Mouse (Mus musculus): ENCODE data around the gene Hivep3.

Gene Hivep3

DNA sequence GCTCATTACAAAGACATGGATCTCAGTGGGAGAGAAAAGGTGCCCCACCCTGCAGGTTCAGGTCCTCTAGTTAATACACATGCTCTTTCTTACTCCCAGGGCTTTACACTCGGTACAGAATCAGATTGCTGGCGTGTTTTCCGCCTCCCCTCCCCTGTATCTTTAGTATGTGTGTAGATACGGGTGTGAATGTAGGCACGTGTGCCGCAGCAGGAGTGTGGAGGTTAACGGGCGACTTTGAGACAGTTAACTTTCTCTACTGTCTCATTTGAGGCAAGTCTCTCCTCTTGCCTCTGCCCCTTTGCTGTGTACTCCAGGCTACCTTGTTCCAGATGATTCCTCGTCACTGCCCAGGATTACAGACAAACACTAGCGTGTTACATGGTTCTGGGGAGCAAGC lies 241.7 kb downstream of the Hivep3 start:
- DNase-seq (ENCODE audit: low read depth, low spot score): no peak

DNA sequence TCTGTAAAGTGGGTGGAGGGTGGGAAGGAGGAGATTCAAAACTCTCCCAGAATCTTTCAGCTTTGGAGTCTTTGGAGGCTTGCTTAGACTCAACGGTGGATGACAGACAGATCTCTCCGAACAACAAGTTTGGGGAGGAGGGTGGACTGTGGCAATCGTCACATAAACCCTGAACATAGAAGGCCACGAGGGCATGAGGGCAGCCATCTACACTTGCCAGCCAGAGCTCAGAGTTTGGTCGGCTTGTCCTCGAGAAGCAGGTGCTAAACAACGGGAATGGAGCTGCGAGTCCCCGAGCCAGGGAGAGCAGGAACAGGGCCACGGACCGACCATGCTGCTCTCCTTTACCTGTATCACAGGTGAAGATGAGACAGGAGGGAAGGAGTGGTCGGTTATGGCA lies 242.2 kb downstream of the Hivep3 start:
- no peak for DNase-seq (ENCODE audit: low read depth, low spot score)

DNA sequence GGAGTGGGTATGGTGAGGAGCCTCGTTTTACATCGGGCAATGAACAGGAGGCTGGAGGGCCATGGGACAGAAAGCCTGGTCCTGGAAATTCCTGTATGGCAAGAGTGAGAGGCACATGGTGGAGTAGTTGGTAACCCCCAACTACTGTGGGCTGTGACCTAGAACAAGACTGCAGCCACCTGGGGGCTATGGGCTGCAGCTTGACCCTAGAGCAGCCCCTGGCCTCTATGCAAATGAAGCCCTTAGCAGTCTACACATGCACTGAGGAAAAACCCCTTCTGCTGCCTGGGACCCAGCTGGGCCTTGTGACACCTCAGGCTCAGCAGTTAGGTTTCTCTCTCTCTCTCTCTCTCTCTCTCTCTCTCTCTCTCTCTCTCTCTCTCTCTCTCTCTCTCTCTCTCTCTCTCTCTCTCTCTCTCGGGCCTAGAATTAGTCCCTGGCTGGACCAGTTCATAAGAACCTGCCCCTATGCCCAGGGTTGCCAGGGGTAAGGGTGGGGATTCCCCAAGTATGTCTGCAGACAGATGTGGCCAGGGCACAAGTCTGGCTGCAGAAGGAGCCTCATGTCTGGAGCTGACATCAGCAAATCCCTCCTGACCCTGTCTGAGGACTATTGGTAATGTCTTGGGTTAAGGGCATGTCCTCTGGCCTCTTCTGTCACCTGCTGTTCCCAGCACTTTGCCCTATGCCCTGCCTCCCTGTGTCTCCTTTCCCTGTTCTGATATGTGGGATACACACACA lies 243.0 kb downstream of the Hivep3 start:
- DNase-seq (ENCODE audit: low read depth, low spot score): no peak

DNA sequence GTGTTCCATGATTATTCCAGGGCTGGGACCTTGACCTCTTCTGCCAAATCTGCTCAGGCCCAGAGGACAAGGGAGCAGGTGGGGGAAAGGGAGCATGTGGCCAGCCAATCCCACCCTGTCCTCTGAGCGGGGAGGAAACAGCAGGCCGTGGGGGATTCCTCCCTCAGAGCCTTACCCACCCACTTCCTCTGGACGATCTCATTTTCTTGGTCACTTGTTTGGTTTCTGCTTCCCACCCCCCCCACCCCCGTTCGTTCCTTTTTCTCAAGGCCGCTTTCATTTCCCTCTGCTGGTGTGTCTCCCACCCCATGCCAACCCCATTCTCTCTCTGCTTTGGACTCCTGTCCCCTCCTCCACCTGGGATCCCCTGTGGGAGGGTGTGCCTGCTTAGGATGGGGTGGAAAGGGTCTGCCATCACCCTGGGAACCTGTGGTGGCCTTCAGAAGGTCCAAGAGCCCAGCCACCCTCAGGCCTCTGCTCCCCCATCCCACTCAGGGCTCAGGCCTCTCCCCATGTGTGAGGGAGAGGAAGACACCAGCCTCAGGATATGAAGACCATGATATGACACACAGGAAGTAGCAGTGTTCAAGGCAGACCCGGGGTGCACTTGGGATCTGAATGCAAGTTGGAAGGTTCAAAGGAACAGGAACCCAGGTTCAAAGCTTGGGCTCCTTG lies 244.4 kb downstream of the Hivep3 start:
- no peak for DNase-seq (ENCODE audit: low read depth, low spot score)

DNA sequence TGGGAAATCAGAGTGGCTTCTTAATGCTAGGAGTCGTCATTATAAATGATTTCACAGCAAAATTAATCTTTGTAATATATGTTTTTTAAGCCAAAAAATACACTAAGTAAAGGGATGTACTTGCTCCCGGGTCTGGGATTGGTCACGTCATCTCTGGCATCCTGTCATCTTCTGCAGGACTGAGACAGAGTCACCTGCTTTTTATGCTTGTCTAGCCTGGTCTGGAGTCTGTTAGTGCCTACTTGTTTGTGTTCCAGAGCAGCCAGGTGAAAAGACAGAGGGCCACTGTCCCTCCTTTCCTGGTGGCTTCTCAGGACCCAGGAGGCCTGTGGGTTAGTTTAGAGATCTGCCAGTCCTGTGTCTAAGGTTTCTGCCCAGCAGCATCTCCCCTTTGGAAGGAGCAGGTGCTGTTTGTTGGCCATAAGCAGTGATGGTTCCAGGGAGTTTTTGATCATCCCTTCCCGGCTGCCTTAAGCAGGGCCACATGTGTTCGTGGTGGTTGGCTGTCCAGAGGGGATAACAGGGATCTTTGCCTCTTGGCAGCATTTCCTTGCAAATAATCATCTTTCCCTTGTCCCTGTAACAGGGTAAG lies 245.8 kb downstream of the Hivep3 start:
- DNase-seq (ENCODE audit: low read depth, low spot score): no peak

DNA sequence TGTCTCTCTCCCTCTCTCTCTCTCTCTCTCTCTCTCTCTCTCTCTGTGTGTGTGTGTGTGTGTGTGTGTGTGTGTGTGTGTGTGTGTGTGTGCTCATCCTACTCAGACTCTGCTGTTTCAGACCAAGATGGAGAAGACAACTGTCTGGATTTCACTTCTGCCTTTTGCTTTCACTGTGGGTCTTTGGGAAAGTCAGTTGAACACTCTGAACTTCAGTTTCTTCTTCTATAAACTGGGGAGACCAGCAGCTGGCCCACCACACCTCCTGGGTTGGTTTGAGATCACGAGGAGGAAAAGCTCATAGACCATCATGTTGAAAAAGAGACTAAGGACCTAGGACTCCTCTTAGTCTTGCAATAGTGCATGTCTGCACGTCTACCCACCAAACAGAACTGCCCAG lies 246.3 kb downstream of the Hivep3 start:
- DNase-seq (ENCODE audit: low read depth, low spot score): no peak

DNA sequence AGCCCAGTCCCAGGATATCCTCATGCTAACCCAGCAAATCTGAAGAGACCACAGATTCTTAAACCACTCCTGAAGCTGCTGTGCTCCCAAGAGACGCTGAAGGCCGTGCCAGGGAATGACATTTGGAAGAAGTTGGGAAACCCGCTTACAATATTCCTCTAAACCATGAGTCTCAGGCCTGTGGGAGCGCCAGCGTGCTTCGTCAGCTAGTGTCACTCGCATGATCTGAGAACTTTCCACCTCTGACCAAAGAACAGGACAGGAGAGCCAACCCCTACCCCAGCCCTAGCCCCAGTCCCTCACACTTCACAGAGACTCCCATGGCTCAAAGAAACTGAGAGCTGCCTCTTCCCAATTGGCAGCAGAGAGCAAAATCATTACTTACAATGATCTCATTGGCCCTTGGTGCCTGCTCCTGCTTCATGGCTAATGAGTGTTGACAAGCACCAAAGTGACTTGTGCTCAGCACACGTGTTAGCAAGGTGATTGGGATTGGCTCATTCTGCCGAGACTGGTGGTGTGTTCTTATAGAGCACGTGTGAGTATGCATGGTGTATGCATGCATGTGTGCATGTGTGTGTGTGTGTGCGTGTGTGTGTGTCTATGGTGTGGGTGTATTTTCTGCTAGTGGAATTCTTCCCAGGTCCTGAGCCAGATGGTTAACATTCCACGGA lies 247.6 kb downstream of the Hivep3 start:
- DNase-seq (ENCODE audit: low read depth, low spot score): no peak

DNA sequence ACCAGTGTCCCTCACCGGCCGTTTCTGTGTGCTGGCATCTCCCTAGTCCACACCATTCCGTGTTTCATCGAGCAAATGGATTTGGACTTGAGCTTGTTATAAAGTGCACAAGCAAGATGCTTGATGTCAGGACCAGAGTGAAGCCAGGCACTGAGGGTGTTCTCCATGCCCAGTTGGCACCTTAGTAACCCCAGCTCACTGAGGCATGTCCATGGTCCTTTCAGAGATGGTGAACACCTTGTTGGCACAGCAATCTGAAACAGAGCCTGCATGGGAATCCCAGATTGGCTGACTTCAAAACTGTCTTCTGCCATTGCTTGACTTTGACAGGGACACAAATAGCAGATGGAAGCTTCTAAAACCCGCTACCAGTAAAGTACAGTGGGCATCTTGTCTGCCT lies 252.5 kb downstream of the Hivep3 start:
- no peak for DNase-seq (ENCODE audit: low read depth, low spot score)

DNA sequence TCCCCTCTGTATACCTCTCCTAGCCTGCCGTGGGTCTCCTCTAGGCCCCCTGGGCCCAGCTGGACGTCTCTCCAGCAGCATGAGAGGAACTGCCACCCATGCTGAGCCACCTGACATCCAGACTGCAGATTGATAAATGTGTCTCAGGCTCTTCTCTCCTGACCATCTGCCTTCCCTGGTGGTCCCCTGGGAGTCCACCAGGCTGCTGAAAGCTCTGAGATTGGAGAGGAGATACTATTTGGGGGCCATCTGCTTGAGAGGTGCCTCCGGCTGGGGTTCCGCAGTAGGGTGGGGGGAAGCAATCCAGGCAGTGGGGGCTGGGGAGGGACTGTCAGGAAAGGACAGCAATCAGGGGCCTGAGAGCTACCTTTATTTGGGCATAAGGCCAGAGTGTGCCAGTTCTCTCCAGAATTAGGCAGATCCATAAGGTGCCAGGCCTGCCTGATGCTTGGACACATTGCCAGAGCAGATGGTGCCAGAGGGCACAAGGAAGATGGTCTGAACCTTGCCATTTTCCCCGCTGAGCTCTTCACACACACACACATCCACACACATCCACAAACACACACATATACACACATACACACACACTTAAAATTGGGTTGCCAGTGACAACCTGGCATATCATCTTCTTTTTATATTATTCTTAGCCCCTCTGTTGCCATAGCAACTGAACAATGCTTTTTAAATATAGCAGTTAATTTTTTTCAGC lies 253.2 kb downstream of the Hivep3 start:
- DNase-seq (ENCODE audit: low read depth, low spot score): no peak

DNA sequence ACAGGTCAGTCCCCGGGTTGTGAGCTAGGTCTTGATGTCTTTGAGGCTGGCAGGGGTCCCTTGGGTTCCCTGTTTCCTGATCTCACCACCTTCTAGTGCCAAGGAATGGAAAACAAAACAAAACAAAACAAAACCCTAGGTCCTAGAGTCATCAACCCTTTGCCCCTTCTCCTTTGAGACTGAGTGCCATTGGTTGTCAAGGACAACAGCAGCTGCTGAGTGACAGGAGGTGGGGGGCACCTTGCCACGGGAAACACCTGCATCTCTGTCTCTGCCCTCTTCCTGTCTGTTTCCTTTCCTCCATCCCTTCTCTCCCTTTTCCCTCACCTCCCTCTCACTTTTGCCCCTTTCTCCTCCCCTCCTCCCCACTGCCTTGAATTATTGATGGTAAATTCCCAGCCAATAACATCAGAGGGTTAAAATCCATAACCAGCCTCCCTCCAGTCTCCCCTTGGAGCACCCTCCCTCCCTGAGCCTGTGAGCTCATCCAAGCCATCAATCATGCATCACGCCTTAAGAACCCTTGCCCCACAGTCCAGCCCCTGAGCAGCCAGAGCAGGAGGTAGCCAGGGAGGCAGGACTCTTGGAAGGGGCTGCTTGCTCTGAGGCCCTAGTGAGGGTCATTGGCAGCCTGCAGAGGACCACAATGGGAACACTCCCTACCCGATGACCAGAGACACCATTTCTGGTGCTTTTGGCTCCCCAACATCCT lies 253.9 kb downstream of the Hivep3 start:
- DNase-seq (ENCODE audit: low read depth, low spot score): no peak

DNA sequence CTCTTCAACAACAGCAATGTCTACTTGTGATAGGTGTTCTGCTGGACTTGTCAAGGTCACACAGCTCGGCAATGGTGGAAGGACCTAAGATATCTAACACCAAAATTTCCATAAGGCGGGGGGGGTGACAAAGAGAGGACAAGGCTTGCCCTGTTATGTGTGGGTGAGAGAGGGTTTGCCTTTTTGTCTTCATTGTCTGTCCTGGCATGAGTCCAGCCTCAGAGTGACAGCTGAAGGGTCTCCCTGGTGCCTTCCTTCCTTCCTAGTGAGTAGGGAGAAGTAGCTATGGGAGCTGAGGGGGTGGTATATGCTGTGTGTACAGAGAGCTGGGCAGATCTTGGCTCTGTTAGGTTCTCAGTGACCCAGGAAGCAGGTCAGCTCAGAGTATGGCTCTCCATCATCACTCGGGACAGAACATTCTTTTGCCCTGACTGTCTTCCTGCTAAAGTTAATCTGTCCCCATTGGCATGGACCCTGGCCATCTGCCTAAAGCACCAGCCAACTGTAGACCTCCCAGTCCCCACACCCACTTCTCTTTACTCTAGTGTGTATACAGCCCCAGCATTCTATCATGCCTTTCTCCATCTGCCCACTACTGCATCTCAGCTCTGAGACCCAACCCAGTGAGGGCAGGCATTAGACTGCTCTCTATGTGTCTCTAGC lies 255.6 kb downstream of the Hivep3 start:
- no peak for DNase-seq (ENCODE audit: low read depth, low spot score)

DNA sequence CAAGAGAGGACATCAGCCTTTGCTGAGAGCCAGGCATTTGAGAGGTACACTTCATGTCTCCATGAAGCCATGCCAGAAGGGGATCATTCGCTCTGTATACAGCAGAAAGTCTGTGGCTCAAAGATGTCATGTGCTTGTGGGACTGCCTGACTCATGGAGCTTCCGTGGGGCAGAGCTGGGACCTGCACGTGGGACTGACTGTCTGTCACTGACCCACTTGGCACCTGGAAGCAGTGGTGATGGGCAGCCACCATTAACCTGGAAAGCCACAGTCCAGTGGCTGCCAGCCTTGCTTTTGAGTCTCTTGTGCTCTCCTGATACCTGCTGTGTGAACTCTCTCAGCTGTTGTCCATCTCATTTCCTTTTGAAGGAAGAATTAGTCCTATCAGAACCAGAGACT lies 256.8 kb downstream of the Hivep3 start:
- DNase-seq (ENCODE audit: low read depth, low spot score): no peak

DNA sequence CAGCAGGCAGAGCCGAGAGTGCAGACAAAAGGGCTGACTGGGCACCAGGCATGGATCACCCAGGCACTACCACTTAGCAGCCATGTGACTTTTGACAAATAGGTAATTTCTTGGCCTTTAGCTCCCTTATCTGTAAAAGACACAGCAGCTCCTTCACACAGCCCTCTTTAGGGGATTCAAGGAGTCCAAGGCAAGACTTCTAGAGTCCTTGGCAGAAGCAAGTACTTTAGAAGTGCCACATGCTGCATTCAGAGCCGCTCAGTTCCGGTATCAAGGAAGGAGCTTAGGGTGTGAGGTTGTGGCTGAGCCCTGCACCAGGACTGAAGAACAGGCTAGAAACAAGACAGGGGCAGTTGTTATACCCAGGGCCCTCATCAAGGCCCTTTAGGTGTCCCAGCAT lies 257.3 kb downstream of the Hivep3 start:
- DNase-seq (ENCODE audit: low read depth, low spot score): no peak

DNA sequence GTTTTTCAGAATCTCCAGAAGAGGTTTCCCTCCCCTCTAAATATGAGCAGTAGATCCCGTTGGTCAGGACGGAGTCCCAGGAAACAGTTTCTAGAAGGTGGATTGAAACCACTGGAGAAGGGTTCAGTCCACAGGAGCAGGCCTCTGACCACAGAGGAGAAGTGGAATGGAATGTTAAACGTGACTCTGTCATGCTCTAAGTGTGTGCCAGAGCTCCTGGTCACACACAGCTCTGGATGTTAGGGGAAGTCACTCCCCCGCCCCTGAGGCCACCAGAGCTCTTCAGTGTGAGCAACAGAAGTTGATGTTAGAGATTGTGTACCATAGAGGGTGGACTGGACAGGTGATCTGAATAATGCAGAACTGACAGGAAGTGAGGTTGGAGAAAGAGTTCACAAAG lies 258.2 kb downstream of the Hivep3 start:
- DNase-seq (ENCODE audit: low read depth, low spot score): no peak

DNA sequence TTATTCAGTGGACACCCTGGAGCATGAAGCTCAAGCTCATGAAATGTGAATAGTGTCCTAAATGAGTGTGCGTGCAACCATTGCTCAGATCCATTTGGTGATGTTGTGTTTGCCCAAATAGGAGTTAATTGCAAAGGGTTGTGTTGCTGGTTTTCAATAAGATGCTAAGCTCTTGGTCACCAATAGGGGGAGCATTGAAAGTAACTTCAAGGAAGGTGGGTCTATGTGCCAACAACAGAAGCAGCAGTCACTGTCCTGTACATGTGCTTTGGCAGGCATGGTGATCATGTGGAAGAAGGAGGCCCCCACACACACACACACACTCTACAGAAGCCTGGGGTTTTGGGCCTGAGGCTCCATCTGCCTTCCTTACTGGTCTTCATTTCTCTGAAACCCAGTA lies 262.8 kb downstream of the Hivep3 start:
- DNase-seq (ENCODE audit: low read depth, low spot score): no peak

DNA sequence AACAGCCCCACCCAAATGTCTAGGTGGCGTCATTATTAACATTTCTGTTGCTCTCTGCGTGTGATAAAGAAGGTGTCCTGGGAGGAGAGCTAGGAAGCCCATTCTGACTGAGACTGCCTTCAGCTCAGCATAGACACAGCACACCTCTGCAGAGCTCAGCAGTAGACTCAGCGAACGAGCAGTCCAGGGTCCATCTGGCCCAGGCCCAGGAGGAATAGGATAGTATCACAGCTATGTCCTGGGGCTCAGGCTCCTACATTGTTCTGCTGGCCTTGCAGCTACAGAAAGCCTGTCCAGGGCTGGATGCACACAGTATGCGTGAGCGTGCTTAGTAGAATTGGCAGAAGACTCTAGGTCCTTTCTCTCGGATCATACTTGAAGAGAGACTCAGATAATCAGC lies 263.8 kb downstream of the Hivep3 start:
- no peak for DNase-seq (ENCODE audit: low read depth, low spot score)

DNA sequence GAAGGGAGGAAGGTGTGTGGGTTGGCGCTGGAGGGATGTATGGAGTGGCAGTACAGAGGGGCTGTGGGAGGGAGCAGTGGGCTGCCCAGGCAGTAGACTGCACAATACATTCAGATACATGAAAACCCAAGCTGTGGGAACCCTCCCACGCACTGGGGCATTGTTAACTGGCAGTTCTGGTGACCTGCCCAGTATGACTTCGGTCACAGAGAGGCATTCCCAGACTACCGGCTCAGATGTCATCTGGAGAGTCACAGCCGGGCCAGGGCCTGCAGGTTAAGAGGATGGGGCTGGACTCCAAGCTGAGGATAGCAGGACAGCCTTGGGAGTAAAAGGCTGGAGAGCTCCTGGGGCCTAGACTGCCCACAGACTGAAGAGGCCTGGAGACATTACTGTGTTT lies 265.3 kb downstream of the Hivep3 start:
- no peak for DNase-seq (ENCODE audit: low read depth, low spot score)

DNA sequence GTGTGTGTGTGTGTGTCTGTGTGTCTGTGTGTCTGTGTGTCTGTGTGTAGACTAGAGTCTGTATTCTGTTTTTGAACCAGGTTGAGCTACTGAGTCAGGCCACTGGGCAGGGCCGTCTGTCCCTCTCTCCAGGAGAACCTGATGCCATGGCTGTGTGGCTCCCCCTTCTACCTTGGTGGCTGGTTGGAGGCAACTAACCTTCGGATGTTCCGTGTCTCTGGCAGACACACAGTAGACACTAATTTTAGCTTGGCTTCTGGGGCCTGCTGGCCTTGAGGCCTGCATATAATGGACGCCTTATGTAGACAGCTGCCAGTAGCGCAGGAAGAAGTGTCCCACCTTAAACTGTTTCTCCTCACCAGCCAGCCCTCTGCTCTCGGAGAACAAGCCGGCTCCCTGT lies 267.3 kb downstream of the Hivep3 start:
- no peak for DNase-seq (ENCODE audit: low read depth, low spot score)

DNA sequence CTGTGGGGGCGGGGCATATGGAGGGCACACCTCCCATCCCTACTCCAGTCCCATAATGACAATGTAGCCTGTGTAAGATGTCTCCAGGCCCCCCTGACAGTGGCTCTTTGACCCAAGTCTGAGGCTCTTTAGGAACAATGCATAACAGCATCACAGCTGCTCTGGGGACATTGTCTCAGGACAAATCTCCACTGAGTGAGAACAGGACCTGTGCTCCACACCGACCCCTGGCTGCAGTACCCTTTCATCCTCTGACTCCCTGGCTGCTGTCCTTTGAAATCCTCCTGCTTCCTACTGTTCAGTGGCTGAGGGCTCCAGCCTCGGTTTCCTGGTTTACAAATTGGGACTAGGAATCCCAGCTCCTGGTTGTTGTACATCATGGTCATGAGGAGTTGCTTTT lies 269.4 kb downstream of the Hivep3 start:
- no peak for DNase-seq (ENCODE audit: low read depth, low spot score)

DNA sequence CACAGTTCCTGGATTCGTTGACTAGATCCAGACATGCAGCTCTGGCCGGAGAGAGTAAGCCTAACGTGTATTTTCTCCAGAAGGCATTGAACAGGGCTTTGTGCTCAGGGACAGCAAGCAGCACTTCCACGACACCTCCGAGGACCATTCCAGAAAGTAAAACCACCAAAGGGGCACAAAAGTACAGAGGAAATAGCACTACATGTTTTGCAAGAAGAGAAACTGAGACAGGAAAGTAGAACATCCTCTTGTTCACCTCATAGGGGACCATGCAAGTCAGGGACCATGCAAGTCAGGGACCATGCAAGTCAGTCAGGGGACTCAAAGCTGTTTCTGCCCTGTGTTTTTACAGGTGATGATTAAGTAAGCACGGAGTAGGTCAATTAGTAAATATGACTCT lies 272.5 kb downstream of the Hivep3 start:
- DNase-seq (ENCODE audit: low read depth, low spot score): no peak

DNA sequence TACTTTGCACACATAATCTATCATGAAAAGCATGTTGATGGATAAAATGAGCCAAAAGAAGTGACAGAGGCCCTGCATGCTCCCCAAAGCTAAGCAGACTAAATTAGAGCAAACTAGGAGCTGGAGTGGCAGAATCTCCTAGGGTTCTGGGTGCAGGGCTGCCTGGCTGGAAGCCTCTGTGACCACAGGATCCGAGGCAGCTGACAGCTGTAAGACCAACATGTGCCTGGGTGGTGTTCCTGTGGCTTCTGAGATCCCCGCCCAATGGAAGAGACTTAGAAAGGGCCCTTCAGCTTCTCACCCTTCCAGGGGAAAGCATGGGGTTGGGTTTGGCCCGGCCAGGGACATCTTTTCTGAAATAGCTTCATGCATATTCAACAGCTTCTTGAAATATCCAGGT lies 274.3 kb downstream of the Hivep3 start:
- DNase-seq (ENCODE audit: low read depth, low spot score): no peak

Data from retina, adult 2 months (tissue).